Mouse (Mus musculus): ENCODE data around the gene Irgq.

GRCm38 (mm10) chr7:24563191-24563836 lies 32.8 kb downstream of the Irgq start:
- TF ChIP-seq CTCF (IDR thresholded peaks at IDR 0.05; ENCODE audit: low read depth) (no peak), EP300 (IDR thresholded peaks at IDR 0.05; ENCODE audit: low read depth) (no peak)

All from heart, postnatal 0 days (tissue).